Mouse (Mus musculus) splenic B cell, adult 2 months (primary cell): Measurements from ENCODE around the gene Akap9.
"Not testable (repeated sequence)": the region's sequence is repeated elsewhere in the genome, so short reads cannot be mapped to it uniquely, and the experiment has no call there.

Source experiments
- DNase-seq: peaks from one replicate; pipeline ENCODE4 v3.0.0-alpha.2; 2011; ENCODE audit warnings: low read depth, low spot score
- H3K27me3 ChIP-seq: 2 replicates; pipeline ENCODE4 v1.6.1; 2012; ENCODE audit warnings: mild to moderate bottlenecking, low read length, moderate library complexity, mixed read lengths; ENCODE audit not compliant: control insufficient read depth, poor library complexity, insufficient read depth, severe bottlenecking
- H3K36me3 ChIP-seq: 2 replicates; pipeline ENCODE4 v1.6.1; 2012; ENCODE audit warnings: mild to moderate bottlenecking, low read length, moderate library complexity, mixed read lengths; ENCODE audit not compliant: control insufficient read depth, poor library complexity, insufficient read depth, severe bottlenecking

Gene Akap9

GRCm38 (mm10) chr5:3927801-3928689 is at the start of gene Akap9:
Gene Akap9 (plus strand): TSS chr5:3928054.
- DNase-seq: peak; percentile 55
- Histone ChIP-seq H3K27me3 (no peaks in the 10 kb centered on the region), H3K36me3 (no peaks in the 10 kb centered on the region)

- H3K27me3 ChIP-seq, H3K36me3 ChIP-seq, DNase-seq: not testable (repeated sequence)
Observed at GRCm38 (mm10) chr5:3886862-3887261, 41.0 kb upstream of the Akap9 start.

- Histone ChIP-seq H3K27me3 (no peaks in the 10 kb centered on the region), H3K36me3 (no peaks in the 10 kb centered on the region)
- peak; percentile 20 for DNase-seq
Observed at GRCm38 (mm10) chr5:3889201-3889600, 38.7 kb upstream of the Akap9 start.

- H3K27me3 ChIP-seq, H3K36me3 ChIP-seq: not testable (repeated sequence)
- peak; percentile 48 for DNase-seq
Observed at GRCm38 (mm10) chr5:3893459-3894293, 34.2 kb upstream of the Akap9 start, which contains the start of gene Mterf1a. Gene Mterf1a (minus strand): TSS chr5:3893933.

- not testable (repeated sequence) for H3K27me3 ChIP-seq, H3K36me3 ChIP-seq, DNase-seq
Observed at GRCm38 (mm10) chr5:3894294-3894619, 33.6 kb upstream of the Akap9 start.

- no peaks in the 10 kb centered on the region for H3K36me3 ChIP-seq
- DNase-seq: no peak
Observed at GRCm38 (mm10) chr5:3905471-3905870, 22.4 kb upstream of the Akap9 start.

GRCm38 (mm10) chr5:3922350-3922749 is 5.5 kb upstream of the Akap9 start:
- Histone ChIP-seq H3K36me3 (no peaks in the 10 kb centered on the region), H3K27me3 (no peaks in the 10 kb centered on the region)
- no peak for DNase-seq

More at GRCm38 (mm10) chr5:3905471-3905870, 22.4 kb upstream of the Akap9 start:
- H3K27me3 ChIP-seq: no peaks in the 10 kb centered on the region

- DNase-seq: no peak
- H3K36me3 ChIP-seq: no peaks in the 10 kb centered on the region
- H3K27me3 ChIP-seq: no peaks in the 10 kb centered on the region
Observed at GRCm38 (mm10) chr5:3926666-3927065, 1.2 kb upstream of the Akap9 start.

GRCm38 (mm10) chr5:3928690-3929046 is 814 bp downstream of the Akap9 start:
- no peaks in the 10 kb centered on the region for H3K36me3 ChIP-seq
- no peaks in the 10 kb centered on the region for H3K27me3 ChIP-seq
- peak; percentile 35 for DNase-seq

- Histone ChIP-seq H3K27me3 (no peaks in the 10 kb centered on the region), H3K36me3 (no peaks in the 10 kb centered on the region)
- DNase-seq: no peak
Observed at GRCm38 (mm10) chr5:3930760-3931159, 2.9 kb downstream of the Akap9 start.

- DNase-seq: no peak
- Histone ChIP-seq H3K27me3 (no peaks in the 10 kb centered on the region), H3K36me3 (no peaks in the 10 kb centered on the region)
Observed at GRCm38 (mm10) chr5:3931636-3932035, 3.8 kb downstream of the Akap9 start.

GRCm38 (mm10) chr5:3933551-3933950 is 5.7 kb downstream of the Akap9 start:
- no peaks in the 10 kb centered on the region for H3K36me3 ChIP-seq
- H3K27me3 ChIP-seq: no peaks in the 10 kb centered on the region
- DNase-seq: no peak

- Histone ChIP-seq H3K36me3 (no peaks in the 10 kb centered on the region), H3K27me3 (no peaks in the 10 kb centered on the region)
- DNase-seq: no peak
Observed at GRCm38 (mm10) chr5:3935266-3935665, 7.4 kb downstream of the Akap9 start.

GRCm38 (mm10) chr5:3935778-3936554 is 8.1 kb downstream of the Akap9 start:
- DNase-seq: no peak
- no peaks in the 10 kb centered on the region for H3K27me3 ChIP-seq
- H3K36me3 ChIP-seq: no peaks in the 10 kb centered on the region
